Mouse (Mus musculus) olfactory bulb, adult 2 months (tissue): ENCODE measurements at regions not wholly inside any gene's neighbourhood (a gene's known extent, or its start where the extent isn't known, plus 50 kb on each side); places are given as distances from the start of the nearest gene placed in this dataset.

ENCODE experiments used
- CTCF ChIP-seq: fragments of 200-500 bp; IDR thresholded peaks from 2 replicates; pipeline ENCODE4 v1.5.1; 2012; ENCODE audit warnings: low read depth, mild to moderate bottlenecking, low read length, moderate library complexity; ENCODE audit not compliant: insufficient read depth
- POLR2A ChIP-seq: fragments of 200-500 bp; IDR thresholded peaks from 2 replicates; pipeline ENCODE4 v1.6.1; 2012; ENCODE audit warnings: mild to moderate bottlenecking, low read depth, low read length, moderate library complexity; ENCODE audit not compliant: insufficient read depth

- TF ChIP-seq POLR2A, result no peak
- TF ChIP-seq CTCF, result no peak
Observed at GRCm38 (mm10) chr13:57089381-57090075, 193.7 kb upstream of the Trpc7 start.
